Mouse (Mus musculus): Measurements from ENCODE around the gene Dnttip1. TPM values are rescaled to one million over a fixed set of nuclear protein-coding genes. Genes with fewer than 3 reads are reported as not detected.
A peak's percentile ranks its signal among the peaks of the same experiment; 100 is the strongest.

Gene Dnttip1
- total and polyA plus RNA-seq, 3 experiments, result 14.0 to 29.7 (median 17.6) TPM

- no peak overlapping the region for H3K27ac ChIP-seq (ENCODE audit: insufficient read depth, low read depth)
- H3K4me3 ChIP-seq (replicated peaks in 1 of 3; ENCODE audit: low read depth in 2 of 3, low read length in 2 of 3, poor library complexity in 1 of 3), result no peak overlapping the region
- dilution Hi-C loops (cut with MboI; ENCODE audit: extremely low pct_ligation_motif_present, extremely low pct_unique_long_range_greater_than_20kb, low sequenced_read_pairs) (no loop called here), in situ Hi-C loops (cut with MboI; ENCODE audit: low pct_ligation_motif_present, low pct_unique_long_range_greater_than_20kb, low sequenced_read_pairs) (no loop called here)
- H3K4me1 ChIP-seq (ENCODE audit: control insufficient read depth in 1 of 2, insufficient read depth in 2 of 2), result peaks cover 0 to 6% of the 10 kb centered on the region in 2 experiments; a peak in 2 of 4 replicates
- H3K9ac ChIP-seq (ENCODE audit: insufficient read depth, low read depth), result no peak overlapping the region
- H3K27me3 ChIP-seq (replicated peaks), result no peaks in the 10 kb centered on the region
- no peak for TF ChIP-seq JUND (conservative IDR thresholded peaks at IDR 0.05; ENCODE audit: low read depth, low read length)
- TF ChIP-seq SMC3 (IDR thresholded peaks at IDR 0.05; ENCODE audit: low read depth, low read length), result peak; percentile 37
- TF ChIP-seq JUN (IDR thresholded peaks at IDR 0.05; ENCODE audit: insufficient read depth, low read depth, low read length), result no peak
- peak; percentile 73 for TF ChIP-seq CTCF (conservative IDR thresholded peaks at IDR 0.05 in 1 of 2, IDR thresholded peaks at IDR 0.05 in 1 of 2; ENCODE audit: low read depth in 2 of 2, low read length in 2 of 2)
- TF ChIP-seq USF2 (conservative IDR thresholded peaks at IDR 0.05; ENCODE audit: low read depth, low read length), result no peak
- H3K9me3 ChIP-seq (replicated peaks; ENCODE audit: low read length), result no peaks in the 10 kb centered on the region
- H3K79me2 ChIP-seq (replicated peaks; ENCODE audit: control insufficient read depth, extremely low read depth, insufficient read depth, poor library complexity, severe bottlenecking), result no peaks in the 10 kb centered on the region
- H3K4me2 ChIP-seq (ENCODE audit: insufficient read depth, low read depth, poor library complexity, severe bottlenecking), result no peak overlapping the region
- peaks cover 52 to 87% of the 10 kb centered on the region in 2 experiments for H3K36me3 ChIP-seq (replicated peaks in 1 of 2; ENCODE audit: control insufficient read depth in 1 of 2, insufficient read depth in 1 of 2, low read length in 1 of 2)
- peak; percentile 62 for DNase-seq (ENCODE audit: extremely low read depth)
Measured at GRCm38 (mm10) chr2:164793236-164793635, 47.5 kb downstream of the Dnttip1 start.

- H3K4me1 ChIP-seq (ENCODE audit: control insufficient read depth in 1 of 2, insufficient read depth in 2 of 2), result peaks cover 0 to 6% of the 10 kb centered on the region in 2 experiments; a peak in 2 of 4 replicates
- H3K27me3 ChIP-seq (replicated peaks), result no peaks in the 10 kb centered on the region
- H3K36me3 ChIP-seq (replicated peaks in 1 of 2; ENCODE audit: control insufficient read depth in 1 of 2, insufficient read depth in 1 of 2, low read length in 1 of 2), result peaks cover 52 to 82% of the 10 kb centered on the region in 2 experiments
- no peak overlapping the region for H3K4me3 ChIP-seq (replicated peaks in 1 of 3; ENCODE audit: low read depth in 2 of 3, low read length in 2 of 3, poor library complexity in 1 of 3)
- dilution Hi-C loops (cut with MboI; ENCODE audit: extremely low pct_ligation_motif_present, extremely low pct_unique_long_range_greater_than_20kb, low sequenced_read_pairs) (no loop called here), in situ Hi-C loops (cut with MboI; ENCODE audit: low pct_ligation_motif_present, low pct_unique_long_range_greater_than_20kb, low sequenced_read_pairs) (no loop called here)
- no peaks in the 10 kb centered on the region for H3K9me3 ChIP-seq (replicated peaks; ENCODE audit: low read length)
- no peak overlapping the region for H3K4me2 ChIP-seq (ENCODE audit: insufficient read depth, low read depth, poor library complexity, severe bottlenecking)
- no peak for TF ChIP-seq SIN3A (IDR thresholded peaks at IDR 0.05; ENCODE audit: low read length)
- no peak; the same call in none of the 2 replicates for TF ChIP-seq RAD21 (IDR thresholded peaks at IDR 0.05; ENCODE audit: low read depth, low read length)
- TF ChIP-seq ETS1 (conservative IDR thresholded peaks at IDR 0.05; ENCODE audit: low read depth, low read length), result no peak
- peak in 1 of 2 experiments; percentile 52; a peak in 2 of 4 replicates for TF ChIP-seq CTCF (conservative IDR thresholded peaks at IDR 0.05 in 1 of 2, IDR thresholded peaks at IDR 0.05 in 1 of 2; ENCODE audit: low read depth in 2 of 2, low read length in 2 of 2)
- no peak for TF ChIP-seq ZKSCAN1 (IDR thresholded peaks at IDR 0.05; ENCODE audit: borderline replicate concordance, low read depth, low read length)
- no peak for TF ChIP-seq CHD1 (IDR thresholded peaks at IDR 0.05; ENCODE audit: low read depth, low read length)
- no peak overlapping the region for H3K9ac ChIP-seq (ENCODE audit: insufficient read depth, low read depth)
- H3K79me2 ChIP-seq (replicated peaks; ENCODE audit: control insufficient read depth, extremely low read depth, insufficient read depth, poor library complexity, severe bottlenecking), result no peaks in the 10 kb centered on the region
- H3K27ac ChIP-seq (ENCODE audit: insufficient read depth, low read depth), result no peak overlapping the region
- DNase-seq (ENCODE audit: extremely low read depth), result no peak
Measured at GRCm38 (mm10) chr2:164793772-164794171, 48.0 kb downstream of the Dnttip1 start.

- Histone ChIP-seq H3K4me1 (ENCODE audit: control insufficient read depth in 1 of 2, insufficient read depth in 2 of 2) (peaks cover 0 to 6% of the 10 kb centered on the region in 2 experiments; a peak in 2 of 4 replicates), H3K27me3 (replicated peaks) (no peaks in the 10 kb centered on the region), H3K36me3 (replicated peaks in 1 of 2; ENCODE audit: control insufficient read depth in 1 of 2, insufficient read depth in 1 of 2, low read length in 1 of 2) (peaks cover 52 to 83% of the 10 kb centered on the region in 2 experiments), H3K4me3 (replicated peaks in 1 of 3; ENCODE audit: low read depth in 2 of 3, low read length in 2 of 3, poor library complexity in 1 of 3) (no peak overlapping the region), H3K27ac (ENCODE audit: insufficient read depth, low read depth) (no peak overlapping the region), H3K9ac (ENCODE audit: insufficient read depth, low read depth) (no peak overlapping the region), H3K4me2 (ENCODE audit: insufficient read depth, low read depth, poor library complexity, severe bottlenecking) (no peak overlapping the region), H3K79me2 (replicated peaks; ENCODE audit: control insufficient read depth, extremely low read depth, insufficient read depth, poor library complexity, severe bottlenecking) (no peaks in the 10 kb centered on the region), H3K9me3 (replicated peaks; ENCODE audit: low read length) (no peaks in the 10 kb centered on the region)
- in situ Hi-C loops (cut with MboI; ENCODE audit: low pct_ligation_motif_present, low pct_unique_long_range_greater_than_20kb, low sequenced_read_pairs) (no loop called here), dilution Hi-C loops (cut with MboI; ENCODE audit: extremely low pct_ligation_motif_present, extremely low pct_unique_long_range_greater_than_20kb, low sequenced_read_pairs) (no loop called here)
- peak; percentile 79 for DNase-seq (ENCODE audit: extremely low read depth)
- peak; percentile 57 for TF ChIP-seq RAD21 (IDR thresholded peaks at IDR 0.05; ENCODE audit: low read depth, low read length)
- TF ChIP-seq CTCF (conservative IDR thresholded peaks at IDR 0.05 in 1 of 2, IDR thresholded peaks at IDR 0.05 in 1 of 2; ENCODE audit: low read depth in 2 of 2, low read length in 2 of 2), result peak; percentile 83 to 90
- no peak for TF ChIP-seq TBP (conservative IDR thresholded peaks at IDR 0.05; ENCODE audit: low read depth, low read length)
Measured at GRCm38 (mm10) chr2:164794293-164794692, 48.5 kb downstream of the Dnttip1 start.
